Mouse (Mus musculus) NIH3T3 (cell line): ENCODE measurements around the gene Rcvrn.

Experiments
- DNase-seq: peaks from one replicate; pipeline ENCODE4 v3.0.0-alpha.2; 2012; ENCODE audit warnings: low read depth

The Rcvrn gene

DNA sequence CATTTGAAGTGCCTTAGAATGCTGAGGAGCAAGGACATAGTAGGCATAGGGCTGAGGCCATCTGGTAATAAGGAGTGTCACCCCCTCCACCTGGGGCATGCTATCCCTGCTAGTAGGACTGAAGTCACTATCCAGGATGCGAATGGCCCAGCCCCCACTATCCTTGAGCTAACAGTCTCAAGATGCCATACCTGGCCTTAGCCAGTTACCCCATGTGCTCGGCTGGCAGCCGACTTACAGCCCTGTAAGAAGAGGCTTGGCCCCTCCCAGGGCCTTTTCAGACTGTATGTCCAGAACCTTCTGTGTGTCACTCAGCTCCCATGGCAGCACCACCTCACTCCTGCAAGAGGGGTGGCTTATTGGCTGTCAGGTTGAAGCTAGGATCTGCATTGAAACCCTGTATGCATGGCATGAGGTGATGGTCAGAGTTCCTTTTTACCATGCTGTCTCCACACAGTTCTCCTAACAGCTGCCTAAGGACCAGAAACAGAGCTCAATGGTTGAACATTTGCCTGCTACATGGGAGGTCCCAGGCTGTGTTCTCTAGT, 26.6 kb upstream of the Rcvrn start:
- DNase-seq: no peak

DNA sequence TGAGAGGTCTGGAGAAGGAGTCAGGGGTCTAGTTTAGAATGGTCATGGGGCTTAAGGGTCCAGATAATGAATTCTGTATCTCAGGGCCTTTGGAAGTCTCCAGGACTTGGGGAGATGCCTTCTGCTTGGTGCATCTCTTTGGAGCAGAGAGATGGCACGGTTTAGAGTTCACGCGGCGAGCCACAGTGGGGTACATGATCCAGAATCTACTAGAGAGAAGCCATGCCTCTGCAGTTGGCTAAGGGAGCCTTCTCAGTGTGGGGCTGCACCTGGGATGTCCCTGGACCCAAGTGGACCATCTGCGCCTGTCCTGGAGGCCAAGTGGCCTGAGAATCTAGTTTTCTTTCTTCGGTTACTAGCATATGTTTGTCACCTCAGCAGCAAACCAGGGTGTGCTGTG, 25.1 kb upstream of the Rcvrn start:
- no peak for DNase-seq

DNA sequence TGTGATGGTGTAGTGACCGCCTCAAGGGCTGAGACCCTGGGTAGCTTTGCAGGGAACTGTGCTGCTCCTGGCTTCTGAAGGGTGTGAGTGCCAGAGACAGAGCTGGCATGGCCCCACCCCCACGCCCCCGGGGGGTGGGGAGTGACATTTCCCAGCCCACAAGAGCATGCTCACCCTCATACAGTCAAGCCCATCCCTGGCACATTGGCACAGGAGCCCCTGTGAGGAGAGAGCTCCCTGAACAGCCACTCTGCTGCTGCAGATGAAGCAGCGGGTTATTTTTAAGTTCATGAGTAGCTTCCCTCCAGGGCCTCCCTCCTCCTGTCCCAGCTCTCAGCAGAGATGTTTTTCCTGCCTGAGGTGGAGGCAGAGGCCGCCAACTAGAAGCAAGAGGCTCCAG, 23.0 kb upstream of the Rcvrn start:
- no peak for DNase-seq

DNA sequence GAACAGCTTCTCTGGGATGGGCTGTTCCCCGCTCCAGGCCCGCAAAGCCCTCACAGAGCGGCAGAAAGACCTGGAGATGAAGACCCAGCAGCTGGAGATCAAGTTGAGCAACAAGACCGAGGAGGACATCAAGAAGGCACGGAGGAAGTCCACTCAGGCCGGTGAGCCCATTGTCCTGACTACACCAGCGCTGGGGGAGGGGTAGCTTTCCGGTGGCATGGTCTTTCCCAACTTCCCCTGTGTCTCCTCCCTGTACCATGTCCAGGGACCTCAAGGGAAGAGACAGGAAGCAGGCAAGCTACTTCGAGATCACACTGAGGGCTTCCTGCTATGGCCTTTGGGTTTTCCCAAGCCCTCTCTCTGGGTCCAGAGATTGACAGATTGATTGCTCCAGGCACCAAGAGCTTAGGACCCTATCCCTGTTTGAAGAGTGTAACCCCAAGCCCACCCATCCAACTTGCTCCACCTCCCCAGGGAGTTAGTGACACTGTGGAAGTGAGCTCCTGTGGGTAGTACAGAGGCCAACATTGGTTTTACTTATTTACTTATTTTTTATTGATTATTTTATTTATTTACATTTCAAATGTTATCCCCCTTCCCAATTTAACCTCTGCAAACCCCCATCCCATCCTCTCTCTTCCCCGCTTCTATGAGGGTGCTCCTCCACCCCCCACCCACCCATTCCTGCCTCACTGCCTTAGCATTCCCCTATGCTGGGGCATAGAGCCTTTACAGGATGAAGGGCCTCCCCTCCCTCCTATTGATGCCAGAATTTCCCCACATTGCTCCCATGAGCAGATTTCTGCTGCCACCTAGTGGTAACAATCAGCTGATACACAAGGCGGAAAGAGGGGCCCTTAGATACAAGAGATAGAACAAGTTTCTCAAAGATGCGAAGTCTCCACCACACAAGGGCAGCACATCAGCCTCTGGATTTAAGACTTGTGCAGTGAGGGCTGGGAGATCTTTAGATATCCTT, 19.3 kb upstream of the Rcvrn start:
- DNase-seq: peak; percentile 88

DNA sequence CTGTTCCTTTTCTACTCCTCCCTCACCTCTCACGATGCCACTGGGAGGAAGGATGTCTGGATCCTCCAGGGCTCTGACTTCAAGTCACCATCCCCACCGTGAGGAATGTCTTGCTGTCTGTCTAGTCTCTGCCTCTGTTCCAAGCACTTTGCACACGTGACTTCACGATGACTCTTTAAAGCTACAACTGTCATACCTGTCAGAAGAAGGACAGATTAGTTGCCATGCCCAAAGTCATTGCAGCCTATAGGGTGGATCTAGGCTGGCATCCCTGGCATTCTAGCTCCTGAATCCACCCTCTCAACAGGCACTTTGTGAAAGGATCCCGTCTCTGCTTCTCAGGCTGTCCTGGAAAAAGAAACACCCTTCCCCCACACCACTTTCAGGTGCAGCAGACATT, 15.8 kb upstream of the Rcvrn start:
- DNase-seq: no peak

DNA sequence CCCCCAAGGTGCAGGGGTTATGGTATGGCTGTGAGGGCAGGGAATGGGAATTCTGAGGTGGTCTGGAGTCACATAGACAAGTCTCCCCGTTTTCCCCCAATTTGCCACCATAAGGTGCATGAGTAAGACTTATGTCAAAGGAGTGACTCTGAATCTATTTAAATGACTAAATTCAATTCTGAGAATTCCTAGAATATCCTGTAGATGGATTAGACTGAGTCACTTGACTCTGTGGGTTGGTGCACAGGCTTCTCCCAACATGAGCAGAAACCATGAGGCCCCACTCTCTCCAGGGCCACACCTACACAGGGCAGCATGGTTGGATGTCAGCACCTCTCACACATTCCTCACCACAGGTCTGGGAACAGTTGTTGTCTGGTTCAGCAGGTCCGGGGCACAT, 15.2 kb upstream of the Rcvrn start:
- DNase-seq: no peak

DNA sequence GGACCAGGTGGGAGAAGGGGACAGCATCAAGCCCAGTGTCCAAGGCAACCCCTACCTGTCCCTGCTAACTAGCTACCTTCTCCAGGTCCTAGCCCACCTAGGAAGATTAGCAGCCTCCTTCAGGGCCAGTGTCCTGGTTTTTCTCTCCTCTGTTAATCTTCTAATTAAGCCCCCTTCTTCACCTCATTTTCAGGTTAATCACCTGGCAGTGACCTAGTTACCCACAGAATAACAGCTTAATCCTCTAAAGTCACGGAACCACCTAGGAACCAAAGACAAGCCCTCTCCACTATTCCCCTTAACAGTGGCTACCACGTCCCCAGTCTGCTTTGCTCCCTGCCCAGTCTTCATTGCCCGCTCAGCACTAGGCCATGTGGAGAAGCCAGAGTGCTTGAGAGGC, 13.3 kb upstream of the Rcvrn start:
- no peak for DNase-seq

DNA sequence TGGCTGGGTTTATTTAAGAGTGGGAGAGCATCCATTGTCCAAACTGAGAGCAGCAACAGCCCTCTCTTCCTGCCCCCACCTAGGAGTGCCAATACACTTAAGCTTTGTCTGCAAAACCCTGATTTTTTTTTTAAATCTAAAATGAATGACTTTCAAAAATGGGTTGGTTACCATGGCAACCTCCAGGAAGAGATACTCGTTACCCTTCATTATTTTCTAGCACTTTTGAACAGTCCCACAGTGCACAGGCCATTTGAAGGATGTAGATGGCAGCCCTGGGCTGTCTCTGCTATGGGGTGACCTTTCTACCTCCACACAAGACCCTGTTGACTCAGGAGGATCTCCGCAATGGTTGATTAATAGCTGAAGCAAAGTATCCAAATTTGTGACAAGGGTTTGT, 9.0 kb upstream of the Rcvrn start:
- no peak for DNase-seq

DNA sequence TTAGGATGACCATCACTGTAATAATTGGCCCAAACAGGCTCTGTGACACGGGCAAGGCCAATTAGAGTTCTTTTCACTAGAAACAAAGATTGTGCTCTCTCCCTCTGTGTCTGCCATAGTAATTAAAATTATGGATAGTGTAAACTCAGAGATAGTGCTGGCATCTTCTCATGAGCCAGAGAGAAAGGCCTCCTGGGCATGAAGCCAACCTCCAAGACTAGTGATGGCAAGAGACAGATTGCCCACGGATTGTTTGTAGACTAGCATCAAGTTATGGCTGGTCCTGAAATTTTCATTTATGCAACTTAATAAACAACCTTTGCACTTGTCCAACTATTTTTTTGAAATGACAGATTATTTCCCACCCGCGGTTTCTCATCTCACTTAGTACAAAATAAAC, 17.9 kb downstream of the Rcvrn start:
- DNase-seq: no peak

DNA sequence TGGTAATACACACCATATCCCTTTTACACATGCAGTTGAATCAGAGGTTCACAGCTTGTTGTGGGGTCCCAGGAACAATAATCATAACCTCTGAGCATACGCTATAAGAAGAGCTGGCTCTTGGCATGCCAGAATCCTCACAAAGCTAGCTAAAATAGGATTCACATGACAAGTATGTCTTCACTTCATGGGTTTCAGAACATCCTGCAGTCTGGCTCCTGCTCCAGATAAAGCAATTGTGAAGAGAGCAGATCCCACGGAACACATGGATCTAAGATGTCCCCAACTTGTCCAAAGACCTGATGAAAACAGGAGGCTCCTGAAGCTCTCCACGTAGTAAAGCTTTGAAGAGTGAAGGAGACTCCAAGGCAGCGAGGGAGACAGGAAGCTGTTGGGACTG, 20.3 kb downstream of the Rcvrn start:
- DNase-seq: no peak

DNA sequence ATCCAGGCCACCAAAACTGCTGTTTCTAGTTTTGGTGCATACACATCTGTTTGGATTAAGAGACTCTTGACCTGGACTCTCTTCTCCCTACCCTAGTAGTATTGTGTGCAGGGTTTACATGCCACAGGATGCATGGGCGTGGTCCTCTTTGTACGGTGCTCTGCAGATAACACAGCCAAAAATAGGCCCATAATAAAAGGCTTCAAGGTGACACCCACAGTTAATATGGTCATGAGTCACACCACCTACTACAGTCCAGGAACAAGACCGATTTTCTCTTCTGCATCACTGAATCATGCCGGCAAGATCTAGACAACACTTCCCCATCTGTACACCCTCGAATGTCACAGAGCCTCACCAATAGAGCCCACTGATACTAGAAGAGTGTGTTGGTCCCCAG, 26.4 kb downstream of the Rcvrn start:
- DNase-seq: no peak

DNA sequence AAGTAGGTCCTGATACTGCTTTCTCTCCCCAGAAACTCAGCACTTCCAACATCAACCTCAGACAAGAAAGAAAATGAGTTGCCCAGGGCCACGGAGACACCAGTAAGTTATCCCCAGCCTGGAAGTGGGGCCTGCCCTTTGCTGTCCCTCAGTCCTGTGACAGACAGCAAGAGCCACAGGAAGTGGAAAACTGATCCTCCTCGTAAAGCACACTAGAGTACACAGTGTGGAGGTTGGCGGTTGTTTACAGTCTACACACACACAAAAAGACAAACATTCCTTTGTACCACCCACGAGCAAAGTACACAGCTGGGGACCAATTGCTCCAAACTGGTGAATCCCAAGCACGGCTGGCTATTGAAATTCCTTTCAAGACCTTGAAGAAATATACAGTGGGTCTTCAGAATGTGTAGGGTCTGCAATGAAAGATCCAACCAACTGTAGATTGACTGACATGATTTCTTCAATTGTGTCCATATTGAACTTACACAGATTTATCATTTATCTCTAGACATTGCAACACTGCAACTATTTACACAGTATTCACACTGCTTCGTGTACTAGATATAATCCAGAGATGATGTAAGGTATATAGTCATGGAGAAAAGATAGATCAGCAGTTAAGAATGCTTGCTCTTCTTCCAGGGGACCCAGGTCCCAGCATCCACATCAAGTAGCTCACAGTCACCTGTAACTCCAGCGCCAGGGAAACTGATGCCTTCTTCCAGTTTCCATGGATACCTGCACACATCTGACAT, 27.5 kb downstream of the Rcvrn start:
- DNase-seq: no peak

DNA sequence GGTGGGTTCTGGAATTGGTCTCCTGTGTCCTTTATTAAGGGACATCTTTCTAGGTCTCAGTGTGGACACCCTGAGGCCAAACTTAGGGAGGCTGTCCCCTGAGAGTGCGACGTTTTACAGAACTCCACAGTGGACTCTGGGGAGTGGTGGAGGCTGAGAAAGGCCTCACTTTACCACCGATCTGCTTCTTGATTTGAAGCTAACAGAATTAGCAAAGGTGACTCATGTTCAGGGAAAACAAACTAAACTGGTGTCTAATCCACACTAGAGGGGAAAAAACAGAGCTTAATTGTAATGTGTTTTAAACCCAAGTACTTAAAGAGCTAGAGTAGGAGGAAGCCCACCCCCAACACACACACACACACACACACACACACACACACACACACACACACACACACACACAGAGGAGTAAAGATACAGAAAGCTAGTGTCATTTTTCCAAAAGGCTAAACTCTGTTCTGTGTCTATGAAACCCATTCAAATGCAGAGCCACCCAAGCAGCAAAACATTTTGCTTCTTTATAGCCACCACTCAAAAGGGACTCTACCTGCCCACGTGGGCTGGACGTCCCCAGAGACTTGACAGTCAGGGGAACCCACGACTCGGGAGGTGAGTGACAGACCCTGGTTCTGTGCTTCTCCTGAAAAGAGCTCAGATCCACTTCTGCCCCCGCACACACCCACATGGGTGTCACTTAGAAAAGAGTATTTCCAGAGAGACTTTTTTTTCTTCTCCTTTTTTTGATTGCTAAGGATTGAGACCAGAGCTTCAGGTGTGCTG, 28.3 kb downstream of the Rcvrn start:
- DNase-seq: no peak

DNA sequence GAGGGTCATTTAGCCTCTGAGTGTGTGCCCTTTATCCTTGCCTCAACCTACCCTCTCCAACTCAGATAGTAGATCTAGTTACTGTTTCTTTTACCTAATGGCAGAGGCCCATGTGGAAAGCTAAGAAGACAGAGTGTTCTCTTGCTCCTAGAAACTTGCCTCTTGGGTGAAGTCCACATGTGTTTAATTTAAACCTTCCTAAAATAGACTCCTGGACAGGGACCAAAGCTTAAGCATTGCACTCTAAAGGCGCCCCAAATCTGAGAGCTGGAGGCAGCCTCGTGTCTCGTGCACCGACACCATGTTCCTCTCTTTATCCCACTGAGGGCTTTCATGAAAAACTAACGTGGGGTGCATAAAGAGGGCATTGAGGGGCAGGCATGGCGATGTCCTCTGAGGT, 32.0 kb downstream of the Rcvrn start:
- peak; percentile 75 for DNase-seq

DNA sequence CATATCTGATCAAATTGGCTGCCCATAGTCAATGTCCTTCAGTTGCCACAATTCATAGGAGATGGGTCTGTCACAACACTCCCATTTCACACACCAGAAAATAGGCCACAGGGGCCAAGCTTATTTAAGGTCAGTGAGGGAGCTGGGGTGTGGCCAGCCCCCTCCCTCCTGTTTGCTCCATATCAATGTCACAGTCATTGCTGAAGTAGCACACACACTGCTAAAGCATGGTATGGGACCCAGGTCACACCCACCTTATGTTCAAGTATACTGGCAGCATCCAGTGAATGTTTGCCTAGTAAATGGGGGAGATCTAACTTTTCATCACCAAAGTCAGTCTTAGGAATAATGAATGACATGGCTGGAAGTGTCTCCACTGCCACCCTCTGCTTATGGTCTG, 33.6 kb downstream of the Rcvrn start:
- DNase-seq: no peak

DNA sequence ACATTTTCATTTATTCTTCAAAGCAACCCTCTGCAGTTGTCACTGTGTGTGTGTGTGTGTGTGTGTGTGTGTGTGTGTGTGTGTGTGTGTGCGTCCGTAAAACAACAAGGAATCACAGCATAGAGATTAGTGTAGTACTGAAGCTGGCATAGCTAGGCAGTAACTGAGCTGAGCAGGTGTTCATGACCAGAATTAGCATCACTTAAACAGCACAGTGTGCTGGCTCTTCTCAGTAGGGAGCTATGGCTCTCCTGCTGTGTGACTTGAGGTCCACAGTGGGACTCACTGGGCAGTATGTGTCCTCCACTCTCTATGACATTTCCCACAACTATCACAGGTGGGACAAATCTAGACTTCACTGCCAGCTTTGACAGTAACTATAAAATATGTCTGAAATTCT, 35.9 kb downstream of the Rcvrn start:
- no peak for DNase-seq

DNA sequence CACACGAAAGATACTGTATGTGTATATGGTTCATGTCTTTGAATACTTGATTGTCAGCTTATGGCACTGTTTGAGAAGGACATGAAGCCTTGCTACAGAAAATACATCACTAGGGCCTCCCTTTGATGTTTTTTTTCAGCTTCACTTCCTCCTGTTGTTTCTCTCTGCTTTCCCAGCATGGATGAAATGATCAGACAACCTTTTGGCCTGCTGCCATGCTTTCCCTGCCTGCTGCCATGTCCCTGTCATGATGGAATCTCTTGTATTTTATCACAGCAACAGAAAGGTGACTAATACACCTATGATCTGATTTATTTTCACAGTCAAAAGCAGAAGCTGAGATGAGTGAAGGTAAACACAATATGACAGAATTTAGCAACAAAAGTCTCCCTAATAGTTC, 38.6 kb downstream of the Rcvrn start:
- no peak for DNase-seq

DNA sequence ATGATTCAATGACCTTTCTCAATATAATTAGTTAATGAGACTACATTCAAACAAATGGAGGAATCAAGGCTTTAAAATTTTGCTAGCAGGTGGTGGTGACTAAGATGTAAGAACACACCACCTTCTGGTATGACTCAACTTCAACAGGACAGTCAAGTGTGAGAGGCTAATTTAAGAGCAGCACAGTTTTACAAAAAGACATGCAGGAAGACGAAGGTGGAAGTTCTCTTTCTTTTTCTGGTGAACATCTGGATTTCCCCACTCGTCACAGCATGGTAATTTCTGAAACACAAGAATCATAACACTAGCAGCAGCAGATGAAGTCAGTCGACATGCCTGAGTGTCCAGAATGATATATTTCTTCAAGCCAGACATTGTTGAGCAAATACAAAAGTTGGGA, 39.5 kb downstream of the Rcvrn start:
- no peak for DNase-seq

DNA sequence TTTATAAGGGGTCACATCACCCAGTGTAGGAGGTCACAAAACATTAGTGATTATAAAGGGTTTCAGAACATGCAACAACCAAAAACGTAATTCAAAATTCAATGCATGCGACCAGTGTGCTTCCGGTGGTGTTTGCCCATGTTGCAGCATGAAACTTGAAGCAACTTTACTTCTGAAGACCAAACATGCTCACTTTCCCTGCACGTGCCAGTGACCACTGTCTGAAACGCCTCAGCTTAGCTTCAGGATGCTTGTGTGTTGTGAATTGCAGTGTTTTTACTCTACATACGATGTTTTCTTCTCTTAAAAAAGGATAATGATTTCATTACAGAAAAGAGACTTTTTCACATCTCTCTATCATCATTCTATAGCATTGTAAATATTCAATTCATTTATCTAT, 43.2 kb downstream of the Rcvrn start:
- DNase-seq: no peak

DNA sequence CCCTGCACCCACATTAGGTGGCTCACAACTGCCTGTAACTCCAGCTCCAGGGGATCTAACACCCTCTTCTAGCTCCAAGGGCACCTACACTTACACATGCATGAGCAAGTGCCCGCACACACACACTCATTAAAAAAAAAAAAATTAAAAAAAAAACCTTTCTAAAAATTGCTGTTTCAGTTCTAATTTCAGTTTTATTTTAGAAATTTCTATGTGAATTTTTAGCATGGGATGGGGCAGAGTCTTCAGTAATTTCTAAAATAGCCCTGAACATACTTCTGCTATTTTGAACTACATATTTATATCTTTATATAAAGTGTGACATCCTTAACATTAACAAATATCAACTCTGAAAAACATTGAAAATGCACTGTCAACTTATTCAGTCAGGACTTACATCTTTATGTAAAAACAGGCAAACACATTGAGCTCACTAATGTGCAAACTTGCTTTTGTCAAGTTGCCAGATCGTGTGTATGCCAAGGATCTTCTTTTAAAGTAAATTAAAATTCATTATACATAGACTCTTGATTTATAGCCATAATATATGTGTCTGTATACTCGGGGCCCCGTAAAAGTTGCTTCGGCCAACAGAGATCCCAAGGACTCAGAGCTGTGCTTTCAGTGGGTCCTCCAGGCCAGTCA, 43.8 kb downstream of the Rcvrn start:
- no peak for DNase-seq

DNA sequence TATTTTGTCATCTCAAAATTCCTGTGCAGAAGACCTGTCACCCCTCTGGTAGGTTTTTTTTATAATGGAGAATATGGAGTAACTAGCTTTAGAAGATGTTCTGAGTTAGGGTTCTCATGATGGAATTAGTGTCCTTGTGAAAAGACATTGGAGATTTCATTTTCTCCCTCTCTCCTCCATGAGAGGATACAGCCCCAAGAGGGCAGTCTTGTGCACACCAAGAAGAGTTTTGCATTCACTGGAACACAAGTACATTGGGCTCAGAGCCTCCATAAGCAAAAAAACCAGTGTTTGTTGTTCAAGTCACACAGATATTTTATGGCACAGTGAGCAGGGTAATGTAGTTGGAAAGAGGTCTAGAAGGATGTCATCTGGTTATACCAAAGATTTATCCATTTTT, 46.4 kb downstream of the Rcvrn start:
- no peak for DNase-seq
